Mouse (Mus musculus) heart, adult 2 months (tissue): ENCODE results near the gene Gpr108. TPM values are rescaled to one million over a fixed set of nuclear protein-coding genes. Genes with fewer than 3 reads are reported as not detected.

Experiments used
- DNase-seq, 2 experiments: peaks; one replicate each; pipeline ENCODE4 v3.0.0; 2021
- H3K27ac ChIP-seq: fragments of 200-600 bp; 2 replicates; pipeline ENCODE4 v1.8.1; 2022
- H3K27me3 ChIP-seq: fragments of 200-500 bp; 2 replicates; pipeline ENCODE4 v1.6.1; 2012; ENCODE audit warnings: mild to moderate bottlenecking, low read length, inconsistent platforms, mixed read lengths; ENCODE audit not compliant: control insufficient read depth, insufficient read depth
- H3K36me3 ChIP-seq: fragments of 200-500 bp; 2 replicates; pipeline ENCODE4 v1.6.1; 2012; ENCODE audit warnings: low read length, inconsistent platforms; ENCODE audit not compliant: control insufficient read depth, insufficient read depth
- H3K4me1 ChIP-seq: fragments of 200-500 bp; 2 replicates; pipeline ENCODE4 v1.6.1; 2011; ENCODE audit warnings: low read length; ENCODE audit not compliant: control insufficient read depth, insufficient read depth
- H3K4me3 ChIP-seq: fragments of 200-600 bp; 2 replicates; pipeline ENCODE4 v1.8.1; 2022
- H3K79me2 ChIP-seq: fragments of 200-500 bp; replicated peaks from 2 replicates; pipeline ENCODE4 v1.6.1; 2012; ENCODE audit warnings: mild to moderate bottlenecking, inconsistent platforms, low read length, moderate library complexity, mixed read lengths; ENCODE audit not compliant: control insufficient read depth, insufficient read depth
- H3K9ac ChIP-seq: fragments of 200-500 bp; 2 replicates; pipeline ENCODE4 v1.6.1; 2012; ENCODE audit warnings: low read depth, mild to moderate bottlenecking, control low read depth, inconsistent platforms, low read length, mixed read lengths
- CTCF ChIP-seq: fragments of 200-600 bp; IDR thresholded peaks from 2 replicates; pipeline ENCODE4 v1.8.1; 2022; ENCODE audit warnings: antibody characterized with exemption, mild to moderate bottlenecking, moderate library complexity
- EP300 ChIP-seq: fragments of 200-500 bp; IDR thresholded peaks from 2 replicates; pipeline ENCODE4 v1.6.1; 2011; ENCODE audit warnings: low read depth, low read length, control low read depth; ENCODE audit not compliant: insufficient read depth
- POLR2A ChIP-seq: fragments of 200-500 bp; IDR thresholded peaks from 2 replicates; pipeline ENCODE4 v1.6.1; 2011; ENCODE audit warnings: mild to moderate bottlenecking, low read depth, low read length, control low read depth; ENCODE audit not compliant: insufficient read depth
- WGBS: fragments of 180-500 bp; shearing (Covaris S2); methylation state at CpG from one replicate; pipeline ENCODE4 v1.1.7; 2018; 5-methylcytosine and 5-hydroxymethylcytosine counted together
- intact Hi-C: fragments of 180-260 bp; cut with DNase I; formaldehyde crosslinking; loops from one replicate; pipeline ENCODE4 v1.15.1; 2025
- polyA plus RNA-seq: library from polyadenylated mRNA; depleted of rRNA; stranded (reverse); fragments of >200 nt; gene quantifications from 2 replicates; pipeline ENCODE4 v1.2.3, GENCODE M21; 2012
- total RNA-seq, 2 experiments: library from RNA; stranded (reverse); gene quantifications; 2 replicates each; pipeline ENCODE4 v1.2.3; 2021

The Gpr108 gene
- total and polyA plus RNA-seq, 3 experiments: 27.8 to 37.9 (median 32.7) TPM

DNA sequence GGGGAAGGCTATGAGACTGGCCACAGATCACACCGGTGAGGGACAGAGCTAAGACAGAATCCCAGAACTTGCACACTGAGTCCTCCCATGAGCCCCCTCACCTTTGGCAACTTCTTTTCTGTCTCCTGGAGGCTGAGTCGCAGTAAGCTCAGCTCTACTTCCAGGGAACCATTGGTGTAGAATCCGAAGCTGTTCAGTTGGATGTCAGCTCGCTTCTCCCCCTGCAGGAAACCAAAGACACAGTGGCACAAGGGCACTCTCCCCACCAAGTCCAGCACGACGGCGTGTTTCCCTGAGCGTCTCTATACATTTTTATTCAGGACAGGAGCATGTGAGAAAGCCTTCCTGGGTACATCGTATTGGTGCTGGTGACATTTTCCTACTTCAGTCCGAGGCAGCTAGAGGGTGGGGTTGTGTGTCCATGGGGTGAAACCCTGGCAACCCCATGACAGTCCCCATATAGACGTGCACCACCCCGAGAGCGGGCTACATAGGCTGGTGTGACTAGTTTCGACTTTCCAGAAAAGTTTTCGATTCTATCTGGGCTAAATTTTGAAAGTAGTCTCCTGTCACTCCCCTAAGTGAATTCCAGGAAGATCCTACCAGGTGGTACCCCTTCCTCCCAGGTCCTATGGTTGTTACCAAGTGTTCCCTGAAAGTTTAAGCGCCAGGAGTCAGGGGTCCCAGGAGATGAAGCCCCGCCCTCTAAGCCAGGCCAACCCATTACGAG lies 1.4 kb downstream of the Gpr108 start:
- DNase-seq: no peak
- peaks cover 2% of the 10 kb centered on the region; the same call in 1 of the 2 replicates for H3K36me3 ChIP-seq
- peak overlapping the region; percentile 88 for H3K9ac ChIP-seq
- no peaks in the 10 kb centered on the region for H3K27me3 ChIP-seq
- intact Hi-C loops: loop anchor here (2.0 kb wide), 2 partner anchors 26 to 256 kb away; partner anchors contain the start of gene Clpp
- peaks cover 4% of the 10 kb centered on the region for H3K4me1 ChIP-seq
- peak overlapping the region; percentile 92 for H3K27ac ChIP-seq
- peak overlapping the region; percentile 88 for H3K4me3 ChIP-seq
- TF ChIP-seq POLR2A: no peak
- no peak for TF ChIP-seq EP300
- no peak for TF ChIP-seq CTCF
- WGBS: 2% methylated on average over 18 of the region's 18 CpGs
- H3K79me2 ChIP-seq: no peaks in the 10 kb centered on the region

GRCm38 (mm10) chr17:57245311-57245929 lies 2.8 kb downstream of the Gpr108 start:
- Histone ChIP-seq H3K79me2 (no peaks in the 10 kb centered on the region), H3K27me3 (no peaks in the 10 kb centered on the region), H3K4me3 (no peak overlapping the region), H3K4me1 (peaks cover 4% of the 10 kb centered on the region), H3K9ac (no peak overlapping the region), H3K27ac (no peak overlapping the region), H3K36me3 (no peaks in the 10 kb centered on the region)
- no peak for TF ChIP-seq CTCF
- TF ChIP-seq POLR2A: no peak
- no peak for TF ChIP-seq EP300
- 90% methylated on average over 10 of the region's 10 CpGs for WGBS
- intact Hi-C loops: no loop called here
- no peak for DNase-seq

- 72% methylated on average over 10 of the region's 10 CpGs for WGBS
- Histone ChIP-seq H3K27ac (no peak overlapping the region), H3K4me1 (peaks cover 2% of the 10 kb centered on the region), H3K36me3 (no peaks in the 10 kb centered on the region), H3K27me3 (no peaks in the 10 kb centered on the region), H3K79me2 (no peaks in the 10 kb centered on the region), H3K4me3 (no peak overlapping the region), H3K9ac (no peak overlapping the region)
- intact Hi-C loops: no loop called here
- DNase-seq: no peak
- TF ChIP-seq EP300: no peak
- TF ChIP-seq CTCF: no peak
- TF ChIP-seq POLR2A: no peak
Observed at GRCm38 (mm10) chr17:57243650-57244370, 4.4 kb downstream of the Gpr108 start.

- Histone ChIP-seq H3K27ac (no peak overlapping the region), H3K79me2 (no peaks in the 10 kb centered on the region), H3K9ac (no peak overlapping the region), H3K27me3 (no peaks in the 10 kb centered on the region), H3K36me3 (no peaks in the 10 kb centered on the region), H3K4me3 (no peak overlapping the region), H3K4me1 (no peaks in the 10 kb centered on the region)
- TF ChIP-seq EP300 (no peak), CTCF (no peak), POLR2A (no peak)
- no peak for DNase-seq
- intact Hi-C loops: no loop called here
- 94% methylated on average over 9 of the region's 9 CpGs for WGBS
Observed at GRCm38 (mm10) chr17:57237181-57237580, 11.1 kb downstream of the Gpr108 start.

GRCm38 (mm10) chr17:57235803-57236202 lies 12.4 kb downstream of the Gpr108 start:
- DNase-seq: no peak
- Histone ChIP-seq H3K4me3 (no peak overlapping the region), H3K27me3 (no peaks in the 10 kb centered on the region), H3K4me1 (peaks cover 2% of the 10 kb centered on the region), H3K9ac (no peak overlapping the region), H3K79me2 (no peaks in the 10 kb centered on the region), H3K27ac (no peak overlapping the region), H3K36me3 (no peaks in the 10 kb centered on the region)
- intact Hi-C loops: no loop called here
- 95% methylated on average over 5 of the region's 5 CpGs for WGBS
- no peak for TF ChIP-seq EP300
